In genomic region chr13:100785806-100786413, GRCm38 (mm10) we compare ENCODE assay signal across 8 mouse cellular contexts. TPM values are rescaled to one million over a fixed set of nuclear protein-coding genes. Genes with fewer than 3 reads are reported as not detected.
DNase-seq lines count a peak whose midpoint lies in the region; ATAC-seq and TF ChIP-seq lines count a peak whose summit lies in the region.

No protein-coding gene starts in this region.

- H3K9ac ChIP-seq in midbrain, embryonic 15.5 days = peak overlapping the region; percentile 43

- peaks cover 43% of the 10 kb centered on the region for H3K36me3 ChIP-seq in embryonic facial prominence, embryonic 10.5 days (replicated peaks)
- H3K36me3 ChIP-seq in midbrain, embryonic 15.5 days (replicated peaks) = no peaks in the 10 kb centered on the region

- under 1% methylated on average over 30 of the region's 30 CpGs for WGBS in cerebellum, adult 2 months
- WGBS in embryonic facial prominence, embryonic 10.5 days = under 1% methylated on average over 30 of the region's 30 CpGs
- WGBS in midbrain, embryonic 15.5 days = under 1% methylated on average over 30 of the region's 30 CpGs

- TF ChIP-seq POLR2A in cerebellum, adult 2 months (IDR thresholded peaks at IDR 0.05; ENCODE audit: borderline replicate concordance, insufficient read depth, low read length) = no peak

- peak; percentile 21 for ATAC-seq in inflammation-experienced regulatory T-cells, adult 6 months
- peak; percentile 59 for ATAC-seq in midbrain, embryonic 15.5 days (replicated peaks)

- intact Hi-C loops in left cerebral cortex, postnatal 14 days (cut with DNase I) = loop anchor here (5.0 kb wide), 1 partner anchor 44 kb away; the partner anchor contains the start of gene Mrps36

- no peak for TF ChIP-seq CTCF in cerebellum, adult 2 months (IDR thresholded peaks at IDR 0.05; ENCODE audit: borderline replicate concordance, insufficient read depth, low read depth, low read length)

- no peaks in the 10 kb centered on the region for H3K27me3 ChIP-seq in cerebellum, adult 2 months (ENCODE audit: control insufficient read depth, insufficient read depth, low read length)
- H3K27me3 ChIP-seq in embryonic facial prominence, embryonic 10.5 days (replicated peaks; ENCODE audit: low read depth, poor library complexity, severe bottlenecking) = no peaks in the 10 kb centered on the region
- H3K27me3 ChIP-seq in midbrain, embryonic 15.5 days (replicated peaks) = no peaks in the 10 kb centered on the region

- H3K27ac ChIP-seq in cerebellum, adult 2 months (ENCODE audit: insufficient read depth, low read length) = no peak overlapping the region
- peak overlapping the region; percentile 98 for H3K27ac ChIP-seq in embryonic facial prominence, embryonic 10.5 days (replicated peaks)
- H3K27ac ChIP-seq in midbrain, embryonic 15.5 days = no peak overlapping the region

- H3K9me3 ChIP-seq in embryonic facial prominence, embryonic 10.5 days = no peaks in the 10 kb centered on the region
- no peaks in the 10 kb centered on the region for H3K9me3 ChIP-seq in midbrain, embryonic 15.5 days

- peak overlapping the region; percentile 100 for H3K4me2 ChIP-seq in midbrain, embryonic 15.5 days

- no peaks in the 10 kb centered on the region for H3K4me1 ChIP-seq in cerebellum, adult 2 months (ENCODE audit: control insufficient read depth, insufficient read depth, low read length)
- H3K4me1 ChIP-seq in embryonic facial prominence, embryonic 10.5 days = peaks cover 22% of the 10 kb centered on the region
- peaks cover 8% of the 10 kb centered on the region for H3K4me1 ChIP-seq in midbrain, embryonic 15.5 days

- no peak for DNase-seq in cerebellum, adult 2 months
- DNase-seq in cerebellum, postnatal 14 days = no peak
- peak; percentile 56 for DNase-seq in A20 (ENCODE audit: low read depth, low spot score)
- DNase-seq in embryonic facial prominence, embryonic 10.5 days (ENCODE audit: low spot score) = peak; percentile 34
- no peak for DNase-seq in left cerebral cortex, postnatal 14 days (ENCODE audit: low spot score in 2 of 2)
- no peak for DNase-seq in layer of hippocampus, adult 9-10 months (ENCODE audit: low spot score)

- peak overlapping the region; percentile 53 for H3K4me3 ChIP-seq in cerebellum, adult 2 months (replicated peaks; ENCODE audit: insufficient read depth, low read depth, low read length)
- peak overlapping the region; percentile 94 for H3K4me3 ChIP-seq in embryonic facial prominence, embryonic 10.5 days
- peak overlapping the region; percentile 66 for H3K4me3 ChIP-seq in midbrain, embryonic 15.5 days

RNA-seq across cellular contexts. Expression of gene Ccnb1, which starts 0.5 kb away (rescaled TPM):
- 0.18 and 0.33 TPM in 2 replicates for polyA plus RNA-seq in cerebellum, adult 2 months (2012; rRNA removed)
- polyA plus RNA-seq in embryonic facial prominence, embryonic 10.5 days (2016; fragmentation: Nextera tagmentation; extraction: Ambion mirVana) = 411 and 420 TPM in 2 replicates
- polyA plus RNA-seq in inflammation-experienced regulatory T-cells, adult 6 months (2017; shearing (Covaris generic)) = 100 to 1,000 TPM in 1 of 3 experiments, 10 to 100 TPM in 2; 10.2 to 168 (median 20.0) TPM
- polyA plus RNA-seq in midbrain, embryonic 15.5 days (2015; fragmentation: Nextera tagmentation; extraction: Ambion mirVana) = 30.9 and 44.5 TPM in 2 replicates
- total RNA-seq in left cerebral cortex, postnatal 14 days (2021) = 1 to 10 TPM; 2.1 to 2.9 TPM

RNA-seq across cellular contexts. Expression of gene Cenph, which starts 10.2 kb away (rescaled TPM):
- polyA plus RNA-seq in cerebellum, adult 2 months (2012; rRNA removed) = 0.41 and 0.63 TPM in 2 replicates
- 65.7 and 68.2 TPM in 2 replicates for polyA plus RNA-seq in embryonic facial prominence, embryonic 10.5 days (2016; fragmentation: Nextera tagmentation; extraction: Ambion mirVana)
- 10 to 100 TPM in 1 of 3 experiments, 1 to 10 TPM in 2; 3.2 to 16.6 (median 3.2) TPM for polyA plus RNA-seq in inflammation-experienced regulatory T-cells, adult 6 months (2017; shearing (Covaris generic))
- 5.4 and 5.8 TPM in 2 replicates for polyA plus RNA-seq in midbrain, embryonic 15.5 days (2015; fragmentation: Nextera tagmentation; extraction: Ambion mirVana)
- under 1 TPM; 0.66 to 0.72 TPM for total RNA-seq in left cerebral cortex, postnatal 14 days (2021)

RNA-seq across cellular contexts. Expression of gene Mrps36, which starts 41.5 kb away (rescaled TPM):
- 115 and 119 TPM in 2 replicates for polyA plus RNA-seq in cerebellum, adult 2 months (2012; rRNA removed)
- 124 and 129 TPM in 2 replicates for polyA plus RNA-seq in embryonic facial prominence, embryonic 10.5 days (2016; fragmentation: Nextera tagmentation; extraction: Ambion mirVana)
- polyA plus RNA-seq in inflammation-experienced regulatory T-cells, adult 6 months (2017; shearing (Covaris generic)) = 100 to 1,000 TPM; 104 to 123 (median 106) TPM
- 119 and 125 TPM in 2 replicates for polyA plus RNA-seq in midbrain, embryonic 15.5 days (2015; fragmentation: Nextera tagmentation; extraction: Ambion mirVana)
- 10 to 100 TPM; 66.7 to 74.3 TPM for total RNA-seq in left cerebral cortex, postnatal 14 days (2021)

RNA-seq across cellular contexts. Expression of gene Slc30a5, which starts 47.3 kb away (rescaled TPM):
- polyA plus RNA-seq in cerebellum, adult 2 months (2012; rRNA removed) = 42.7 and 44.0 TPM in 2 replicates
- polyA plus RNA-seq in embryonic facial prominence, embryonic 10.5 days (2016; fragmentation: Nextera tagmentation; extraction: Ambion mirVana) = 36.4 and 37.7 TPM in 2 replicates
- polyA plus RNA-seq in inflammation-experienced regulatory T-cells, adult 6 months (2017; shearing (Covaris generic)) = 10 to 100 TPM; 11.5 to 15.0 (median 12.7) TPM
- polyA plus RNA-seq in midbrain, embryonic 15.5 days (2015; fragmentation: Nextera tagmentation; extraction: Ambion mirVana) = 32.7 and 34.3 TPM in 2 replicates
- 10 to 100 TPM; 41.9 to 43.7 TPM for total RNA-seq in left cerebral cortex, postnatal 14 days (2021)

RNA-seq across cellular contexts. Expression of gene Cdk7, which starts 55.2 kb away (rescaled TPM):
- 18.5 and 20.9 TPM in 2 replicates for polyA plus RNA-seq in cerebellum, adult 2 months (2012; rRNA removed)
- 114 and 119 TPM in 2 replicates for polyA plus RNA-seq in embryonic facial prominence, embryonic 10.5 days (2016; fragmentation: Nextera tagmentation; extraction: Ambion mirVana)
- polyA plus RNA-seq in inflammation-experienced regulatory T-cells, adult 6 months (2017; shearing (Covaris generic)) = 10 to 100 TPM; 80.9 to 96.4 (median 82.6) TPM
- polyA plus RNA-seq in midbrain, embryonic 15.5 days (2015; fragmentation: Nextera tagmentation; extraction: Ambion mirVana) = 41.6 and 42.7 TPM in 2 replicates
- 10 to 100 TPM; 32.2 to 34.8 TPM for total RNA-seq in left cerebral cortex, postnatal 14 days (2021)

Comparison
In these comparisons a context has a peak if more than half of its experiments do, and no peak if none do; other contexts are left out.
1. DNase-seq: peak in A20 (single experiment) and embryonic facial prominence, embryonic 10.5 days (single experiment); none in cerebellum, adult 2 months (0 of 2), cerebellum, postnatal 14 days (0 of 2), left cerebral cortex, postnatal 14 days (0 of 2) and layer of hippocampus, adult 9-10 months (single experiment).
2. Peak in every context shown above with its lines, with median percentiles within 50 percentile points of each other: H3K4me3 ChIP-seq.